Mouse (Mus musculus): ENCODE measurements around the gene Cnpy1. TPM values are rescaled to one million over a fixed set of nuclear protein-coding genes. Genes with fewer than 3 reads are reported as not detected.

Gene Cnpy1
- polyA plus RNA-seq, 1 experiment from 2014 or later: 0.10 TPM

DNA sequence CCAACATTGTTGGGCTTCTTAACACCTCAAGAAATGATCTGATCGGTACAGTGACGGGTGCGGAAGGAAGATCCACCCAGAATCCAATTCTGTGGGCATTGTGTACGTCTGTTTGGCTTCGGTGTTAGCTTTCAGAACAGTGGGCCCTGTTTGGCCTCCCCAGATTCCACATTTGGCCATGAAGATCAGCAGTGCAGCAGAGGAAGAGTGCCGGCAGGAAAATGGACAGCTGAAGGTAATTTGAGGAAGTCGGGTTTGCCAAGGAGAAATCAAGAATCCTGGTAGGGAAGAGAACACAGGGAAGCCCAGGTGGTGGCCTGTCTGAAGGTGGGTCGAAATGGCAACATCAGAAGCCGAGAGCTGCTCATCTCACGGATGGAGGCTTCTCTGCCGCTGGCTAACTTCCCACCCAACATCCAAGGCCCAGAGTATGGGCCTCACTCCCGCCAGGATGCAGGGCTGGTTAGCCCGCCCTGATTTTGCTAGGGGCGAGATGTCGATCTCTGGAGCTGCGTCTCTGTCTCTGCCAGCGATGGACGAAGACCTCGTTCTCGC lies 84.1 kb downstream of the Cnpy1 start:
- H3K27ac ChIP-seq (ENCODE audit: poor library complexity, severe bottlenecking): no peak overlapping the region
- H3K27me3 ChIP-seq (replicated peaks): peaks cover 99% of the 10 kb centered on the region
- H3K4me1 ChIP-seq (replicated peaks): peaks cover 22% of the 10 kb centered on the region
- peak overlapping the region; percentile 20; the same call in 1 of the 2 replicates for H3K4me3 ChIP-seq
- 2% methylated on average over 20 of the region's 20 CpGs for WGBS
- ATAC-seq (ENCODE audit: insufficient number of reproducible peaks, low FRiP score): no peak
- H3K4me2 ChIP-seq: peak overlapping the region; percentile 31; the same call in 1 of the 2 replicates
- no peaks in the 10 kb centered on the region for H3K36me3 ChIP-seq
- no peak overlapping the region for H3K9ac ChIP-seq
- no peaks in the 10 kb centered on the region for H3K9me3 ChIP-seq (replicated peaks)

DNA sequence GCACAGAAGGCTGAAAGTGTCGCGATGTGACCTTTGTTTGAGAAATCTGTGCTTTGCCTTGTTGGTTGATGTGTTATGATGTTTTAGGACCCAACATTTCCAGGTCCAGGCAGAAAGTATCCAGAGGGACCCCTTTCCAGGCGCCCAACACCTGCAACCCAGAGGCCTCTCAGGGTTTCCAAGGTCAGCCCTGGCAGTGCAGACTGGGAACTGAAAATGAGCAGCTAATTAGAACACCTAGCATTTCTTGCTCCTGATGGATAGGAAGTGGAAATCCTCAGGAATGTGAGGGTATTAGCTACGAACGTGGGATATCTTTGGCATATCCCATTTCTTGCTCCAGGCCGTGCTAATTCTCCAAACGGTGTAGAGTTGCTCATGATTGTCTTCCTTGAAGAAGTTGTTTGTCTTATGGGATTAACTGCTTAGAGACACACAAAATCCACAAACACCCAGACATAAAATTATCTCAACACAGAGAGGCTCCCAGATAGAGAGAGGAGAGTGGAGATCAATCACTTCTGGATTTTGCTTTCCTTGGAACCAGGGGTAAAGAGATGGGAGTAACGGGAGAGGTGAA lies 85.6 kb downstream of the Cnpy1 start:
- no peak for ATAC-seq (ENCODE audit: insufficient number of reproducible peaks, low FRiP score)
- no peaks in the 10 kb centered on the region for H3K9me3 ChIP-seq (replicated peaks)
- 3% methylated on average over 8 of the region's 8 CpGs for WGBS

DNA sequence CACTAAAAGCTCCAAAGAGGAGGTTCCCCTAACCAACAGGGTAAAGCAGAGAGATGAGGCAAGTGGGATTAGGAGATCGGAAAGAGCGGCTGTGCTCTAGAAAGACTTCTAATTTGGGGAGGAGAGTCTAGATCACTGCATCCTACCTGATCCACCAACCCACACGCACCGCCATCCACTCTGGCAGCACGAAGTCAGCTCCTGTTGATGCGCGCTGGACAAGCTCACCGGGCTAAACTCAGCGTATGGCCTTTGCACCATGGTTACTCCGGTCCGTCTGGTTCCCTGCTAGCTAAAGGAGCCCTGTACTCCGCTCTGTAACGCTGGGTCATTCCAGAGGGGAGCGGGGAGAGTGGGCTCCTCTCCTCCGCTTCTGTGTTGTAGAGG lies 86.5 kb downstream of the Cnpy1 start:
- H3K27me3 ChIP-seq (replicated peaks): peaks cover 95% of the 10 kb centered on the region

More for the DNA sequence above, 85.6 kb downstream of the Cnpy1 start:
- Histone ChIP-seq H3K9ac (no peak overlapping the region), H3K36me3 (no peaks in the 10 kb centered on the region), H3K4me3 (no peak overlapping the region), H3K4me1 (replicated peaks) (peaks cover 15% of the 10 kb centered on the region), H3K27me3 (replicated peaks) (peaks cover 98% of the 10 kb centered on the region), H3K4me2 (no peak overlapping the region), H3K27ac (ENCODE audit: poor library complexity, severe bottlenecking) (no peak overlapping the region)

DNA sequence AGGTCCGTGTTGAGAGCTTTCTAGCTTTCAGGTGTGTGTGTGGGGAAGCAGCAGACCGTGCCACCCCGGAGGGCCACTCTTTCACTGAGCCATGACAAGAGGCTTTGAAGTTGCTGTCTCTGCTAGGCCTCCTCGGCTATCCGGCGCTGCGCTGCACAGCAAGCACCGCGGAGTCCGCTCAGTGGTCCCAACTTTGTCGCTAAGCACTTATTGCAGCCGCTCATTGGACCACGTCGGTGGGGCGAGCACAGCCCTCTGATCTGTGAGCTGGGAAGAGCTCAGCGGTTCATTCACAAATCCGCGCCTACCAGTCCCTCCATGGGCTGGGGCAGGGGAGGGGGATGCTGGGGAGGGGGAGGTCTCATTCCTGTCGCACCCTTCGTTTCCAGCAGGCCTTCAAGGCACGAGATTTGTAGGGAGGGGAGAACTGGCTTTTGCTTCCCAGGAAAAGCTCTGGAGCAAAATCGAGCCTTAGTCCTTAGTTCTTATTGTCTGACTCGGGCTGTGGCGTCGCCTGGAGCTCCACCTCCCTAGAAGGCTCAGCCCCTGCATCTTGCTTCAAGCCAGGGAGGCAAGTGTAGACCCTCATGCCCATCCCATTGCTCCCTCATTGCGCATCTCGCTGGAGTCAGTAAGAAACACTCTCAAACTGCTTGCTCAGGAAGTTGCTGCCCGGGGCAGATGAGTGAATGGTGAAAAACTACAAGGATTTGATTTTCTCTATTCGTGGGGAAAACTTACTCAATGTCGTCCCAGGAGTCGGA lies 87.1 kb downstream of the Cnpy1 start:
- Histone ChIP-seq H3K9me3 (replicated peaks) (no peaks in the 10 kb centered on the region), H3K9ac (no peak overlapping the region), H3K27ac (ENCODE audit: poor library complexity, severe bottlenecking) (no peak overlapping the region), H3K36me3 (no peaks in the 10 kb centered on the region), H3K4me2 (peak overlapping the region; percentile 37), H3K4me1 (replicated peaks) (peaks cover 15% of the 10 kb centered on the region), H3K4me3 (peak overlapping the region; percentile 22; the same call in 1 of the 2 replicates), H3K27me3 (replicated peaks) (peaks cover 95% of the 10 kb centered on the region)
- ATAC-seq (ENCODE audit: insufficient number of reproducible peaks, low FRiP score): no peak
- WGBS: under 1% methylated on average over 31 of the region's 31 CpGs

More for the DNA sequence above, 86.5 kb downstream of the Cnpy1 start:
- Histone ChIP-seq H3K4me2 (no peak overlapping the region), H3K9ac (no peak overlapping the region), H3K9me3 (replicated peaks) (no peaks in the 10 kb centered on the region), H3K4me1 (replicated peaks) (peaks cover 15% of the 10 kb centered on the region), H3K4me3 (no peak overlapping the region), H3K27ac (ENCODE audit: poor library complexity, severe bottlenecking) (no peak overlapping the region), H3K36me3 (no peaks in the 10 kb centered on the region)
- 0% methylated on average over 15 of the region's 15 CpGs for WGBS
- no peak for ATAC-seq (ENCODE audit: insufficient number of reproducible peaks, low FRiP score)

DNA sequence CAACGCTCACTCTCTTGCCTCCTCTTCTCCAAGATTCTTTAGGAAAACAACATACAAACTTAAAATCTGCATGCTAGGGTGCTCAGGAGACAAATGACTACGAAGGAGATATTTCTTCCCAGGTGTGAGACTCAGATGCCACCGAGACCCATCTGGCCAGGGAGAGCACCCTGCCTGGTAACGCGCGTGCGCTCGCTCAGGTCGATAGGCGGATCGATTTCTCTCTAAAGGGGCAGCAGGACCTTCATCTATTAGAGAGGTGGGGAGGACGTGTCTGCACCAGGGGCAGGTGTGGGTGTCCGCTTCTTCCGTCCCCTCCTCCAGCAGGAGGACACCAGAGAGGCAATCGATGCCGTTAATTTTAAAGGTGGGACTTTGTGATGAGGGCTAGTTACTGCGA lies 87.8 kb downstream of the Cnpy1 start:
- 1% methylated on average over 17 of the region's 17 CpGs for WGBS
- H3K27me3 ChIP-seq (replicated peaks): peaks cover 95% of the 10 kb centered on the region
- ATAC-seq (ENCODE audit: insufficient number of reproducible peaks, low FRiP score): no peak
- H3K9me3 ChIP-seq (replicated peaks): no peaks in the 10 kb centered on the region
- H3K4me2 ChIP-seq: peak overlapping the region; percentile 37
- no peak overlapping the region for H3K27ac ChIP-seq (ENCODE audit: poor library complexity, severe bottlenecking)
- H3K9ac ChIP-seq: no peak overlapping the region
- H3K4me3 ChIP-seq: peak overlapping the region; percentile 22; the same call in 1 of the 2 replicates
- H3K36me3 ChIP-seq: no peaks in the 10 kb centered on the region
- H3K4me1 ChIP-seq (replicated peaks): peaks cover 15% of the 10 kb centered on the region

DNA sequence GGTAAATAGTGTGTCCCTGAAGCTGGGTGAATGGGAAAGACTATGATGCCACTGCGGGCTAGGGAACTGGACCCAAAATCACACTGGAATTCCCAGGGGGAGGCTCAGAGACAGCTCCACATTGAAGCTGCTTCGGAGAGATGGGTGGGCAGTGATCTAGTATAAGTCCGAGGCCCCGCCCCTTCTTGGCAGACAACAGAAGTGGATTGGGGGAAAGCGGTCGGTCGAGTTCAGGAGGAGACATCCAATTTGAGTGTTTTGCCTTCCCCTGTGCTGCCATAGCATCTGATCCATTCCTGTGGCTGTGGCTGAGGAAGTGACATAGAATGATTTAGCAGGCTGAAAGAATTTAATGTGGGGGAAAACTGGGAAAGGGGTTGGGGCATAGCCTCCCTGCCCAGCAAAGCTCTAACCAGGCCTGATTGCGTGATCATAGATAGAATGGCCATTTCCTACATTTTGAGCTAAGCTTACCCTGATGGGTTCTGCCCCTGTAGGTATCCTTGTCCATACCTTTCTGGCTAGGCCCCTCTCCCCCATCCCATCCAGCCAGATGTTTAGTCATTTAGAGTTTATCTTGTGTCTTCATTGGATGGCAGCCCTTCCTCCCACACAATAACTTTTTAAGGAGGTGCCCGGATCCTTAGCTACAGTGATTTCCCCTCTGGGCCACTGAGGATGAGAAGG lies 88.4 kb downstream of the Cnpy1 start:
- ATAC-seq (ENCODE audit: insufficient number of reproducible peaks, low FRiP score): no peak
- WGBS: 8% methylated on average over 9 of the region's 9 CpGs

More for the DNA sequence above, 88.4 kb downstream of the Cnpy1 start:
- no peak overlapping the region for H3K4me2 ChIP-seq
- no peaks in the 10 kb centered on the region for H3K36me3 ChIP-seq
- H3K4me1 ChIP-seq (replicated peaks): peaks cover 14% of the 10 kb centered on the region
- no peaks in the 10 kb centered on the region for H3K9me3 ChIP-seq (replicated peaks)
- H3K27ac ChIP-seq (ENCODE audit: poor library complexity, severe bottlenecking): no peak overlapping the region
- H3K9ac ChIP-seq: no peak overlapping the region
- no peak overlapping the region for H3K4me3 ChIP-seq
- peaks cover 95% of the 10 kb centered on the region for H3K27me3 ChIP-seq (replicated peaks)

Other genes with a start within 250 kb of the Cnpy1 start
- gene Insig1, start 174.4 kb downstream of the Cnpy1 start, polyA plus RNA-seq (2016; fragmentation: Nextera tagmentation; extraction: Ambion mirVana): 34.3 and 37.8 TPM in 2 replicates
- not detected in 2 replicates for gene En2, start 80.1 kb downstream of the Cnpy1 start, polyA plus RNA-seq (2016; fragmentation: Nextera tagmentation; extraction: Ambion mirVana)
- 14.2 and 16.8 TPM in 2 replicates for gene Rbm33, start 71.3 kb upstream of the Cnpy1 start, polyA plus RNA-seq (2016; fragmentation: Nextera tagmentation; extraction: Ambion mirVana)
- 0.09 and 0.30 TPM in 2 replicates for gene Shh, start 221.4 kb upstream of the Cnpy1 start, polyA plus RNA-seq (2016; fragmentation: Nextera tagmentation; extraction: Ambion mirVana)

Data from heart, embryonic 12.5 days (tissue).